Mouse (Mus musculus): ENCODE measurements around the gene Tspan15. TPM values are rescaled to one million over a fixed set of nuclear protein-coding genes. Genes with fewer than 3 reads are reported as not detected.

The Tspan15 gene
- total and polyA plus RNA-seq, 3 experiments = 1.5 to 10.2 (median 1.9) TPM

DNA sequence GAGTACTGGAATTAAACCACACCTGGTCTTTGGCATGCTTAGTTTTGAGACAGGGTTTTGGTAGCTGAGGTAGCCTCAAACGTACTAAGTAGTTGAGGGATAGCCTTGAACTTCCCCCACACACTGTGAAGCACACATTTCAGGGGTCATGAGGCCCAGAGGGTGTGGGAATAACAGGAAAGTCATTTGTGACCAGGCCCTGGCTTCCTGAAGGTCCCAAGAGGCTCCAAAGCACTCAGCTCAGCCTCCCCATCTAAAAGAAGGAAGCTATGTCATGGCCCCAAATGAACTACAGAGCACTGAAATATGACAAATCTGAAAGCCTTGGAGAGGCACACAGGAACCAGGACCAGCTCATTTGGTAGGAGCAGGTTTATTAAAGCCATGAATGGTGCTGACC, 32.2 kb downstream of the Tspan15 start:
- no peak overlapping the region for H3K4me3 ChIP-seq (ENCODE audit: low read depth, low read length)
- H3K27me3 ChIP-seq (ENCODE audit: insufficient read depth, low read length) = no peaks in the 10 kb centered on the region
- no peak for ATAC-seq (ENCODE audit: extremely low read depth, insufficient number of reproducible peaks, low FRiP score, poor library complexity, severe bottlenecking)
- no peaks in the 10 kb centered on the region for H3K9me3 ChIP-seq (replicated peaks)
- peaks cover 25% of the 10 kb centered on the region for H3K36me3 ChIP-seq (replicated peaks)
- TF ChIP-seq CTCF (IDR thresholded peaks at IDR 0.05; ENCODE audit: low read depth, low read length) (no peak), TAL1 (conservative IDR thresholded peaks at IDR 0.05; ENCODE audit: low read depth, low read length) (no peak), GATA1 (IDR thresholded peaks at IDR 0.05; ENCODE audit: borderline replicate concordance, low read length) (no peak), GATA2 (IDR thresholded peaks at IDR 0.05; ENCODE audit: borderline replicate concordance, low read depth, low read length) (no peak), POLR2AphosphoS5 (IDR thresholded peaks at IDR 0.05; ENCODE audit: insufficient replicate concordance, low read depth, low read length) (no peak)
- H3K4me1 ChIP-seq (ENCODE audit: insufficient read depth, low read depth, low read length) = peaks cover 11% of the 10 kb centered on the region; the same call in 1 of the 2 replicates
- no peak for DNase-seq (ENCODE audit: low spot score)

GRCm38 (mm10) chr10:62197403-62197802, 33.6 kb downstream of the Tspan15 start:
- H3K9me3 ChIP-seq (replicated peaks) = no peaks in the 10 kb centered on the region
- ATAC-seq (ENCODE audit: extremely low read depth, insufficient number of reproducible peaks, low FRiP score, poor library complexity, severe bottlenecking) = no peak
- no peak for DNase-seq (ENCODE audit: low spot score)

DNA sequence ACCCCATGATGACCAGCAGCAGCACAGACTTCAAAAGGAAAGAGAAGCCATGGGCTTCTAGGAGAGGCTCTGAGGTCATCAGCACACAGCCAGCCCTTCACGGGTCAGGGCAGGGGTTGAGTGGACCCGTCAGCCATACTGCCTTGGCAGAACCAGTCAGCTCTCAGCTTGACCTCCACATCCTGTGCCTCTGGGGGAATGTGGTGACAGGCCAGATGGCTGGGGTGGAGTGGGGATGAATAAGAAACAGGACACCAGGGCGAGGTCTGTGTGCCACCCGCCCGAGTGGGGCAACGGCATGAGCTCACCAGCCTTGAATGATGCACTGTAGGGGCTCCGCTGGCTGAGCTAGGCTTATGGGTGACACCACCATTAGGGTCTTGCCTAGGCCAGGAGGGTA, 35.7 kb downstream of the Tspan15 start:
- peaks cover 25% of the 10 kb centered on the region for H3K36me3 ChIP-seq (replicated peaks)
- no peak overlapping the region for H3K4me3 ChIP-seq (ENCODE audit: low read depth, low read length)
- TF ChIP-seq POLR2AphosphoS5 (IDR thresholded peaks at IDR 0.05; ENCODE audit: insufficient replicate concordance, low read depth, low read length) (no peak), GATA2 (IDR thresholded peaks at IDR 0.05; ENCODE audit: borderline replicate concordance, low read depth, low read length) (no peak), GATA1 (IDR thresholded peaks at IDR 0.05; ENCODE audit: borderline replicate concordance, low read length) (no peak), TAL1 (conservative IDR thresholded peaks at IDR 0.05; ENCODE audit: low read depth, low read length) (no peak), CTCF (IDR thresholded peaks at IDR 0.05; ENCODE audit: low read depth, low read length) (no peak)
- H3K27me3 ChIP-seq (ENCODE audit: insufficient read depth, low read length) = no peaks in the 10 kb centered on the region
- H3K9me3 ChIP-seq (replicated peaks) = no peaks in the 10 kb centered on the region
- no peak for ATAC-seq (ENCODE audit: extremely low read depth, insufficient number of reproducible peaks, low FRiP score, poor library complexity, severe bottlenecking)
- peaks cover 29% of the 10 kb centered on the region for H3K4me1 ChIP-seq (ENCODE audit: insufficient read depth, low read depth, low read length)
- no peak for DNase-seq (ENCODE audit: low spot score)

More at GRCm38 (mm10) chr10:62197403-62197802, 33.6 kb downstream of the Tspan15 start:
- Histone ChIP-seq H3K36me3 (replicated peaks) (peaks cover 23% of the 10 kb centered on the region), H3K27me3 (ENCODE audit: insufficient read depth, low read length) (no peaks in the 10 kb centered on the region), H3K4me1 (ENCODE audit: insufficient read depth, low read depth, low read length) (peaks cover 16% of the 10 kb centered on the region), H3K4me3 (ENCODE audit: low read depth, low read length) (no peak overlapping the region)
- TF ChIP-seq CTCF (IDR thresholded peaks at IDR 0.05; ENCODE audit: low read depth, low read length) (no peak), GATA2 (IDR thresholded peaks at IDR 0.05; ENCODE audit: borderline replicate concordance, low read depth, low read length) (no peak), POLR2AphosphoS5 (IDR thresholded peaks at IDR 0.05; ENCODE audit: insufficient replicate concordance, low read depth, low read length) (no peak), TAL1 (conservative IDR thresholded peaks at IDR 0.05; ENCODE audit: low read depth, low read length) (no peak), GATA1 (IDR thresholded peaks at IDR 0.05; ENCODE audit: borderline replicate concordance, low read length) (no peak)

GRCm38 (mm10) chr10:62194946-62195345, 36.1 kb downstream of the Tspan15 start:
- Histone ChIP-seq H3K4me3 (ENCODE audit: low read depth, low read length) (no peak overlapping the region), H3K9me3 (replicated peaks) (no peaks in the 10 kb centered on the region), H3K36me3 (replicated peaks) (peaks cover 25% of the 10 kb centered on the region), H3K4me1 (ENCODE audit: insufficient read depth, low read depth, low read length) (peaks cover 34% of the 10 kb centered on the region), H3K27me3 (ENCODE audit: insufficient read depth, low read length) (no peaks in the 10 kb centered on the region)
- DNase-seq (ENCODE audit: low spot score) (no peak), ATAC-seq (ENCODE audit: extremely low read depth, insufficient number of reproducible peaks, low FRiP score, poor library complexity, severe bottlenecking) (no peak)
- TF ChIP-seq POLR2AphosphoS5 (IDR thresholded peaks at IDR 0.05; ENCODE audit: insufficient replicate concordance, low read depth, low read length) (no peak), GATA2 (IDR thresholded peaks at IDR 0.05; ENCODE audit: borderline replicate concordance, low read depth, low read length) (no peak), GATA1 (IDR thresholded peaks at IDR 0.05; ENCODE audit: borderline replicate concordance, low read length) (no peak), TAL1 (conservative IDR thresholded peaks at IDR 0.05; ENCODE audit: low read depth, low read length) (no peak), CTCF (IDR thresholded peaks at IDR 0.05; ENCODE audit: low read depth, low read length) (no peak)

DNA sequence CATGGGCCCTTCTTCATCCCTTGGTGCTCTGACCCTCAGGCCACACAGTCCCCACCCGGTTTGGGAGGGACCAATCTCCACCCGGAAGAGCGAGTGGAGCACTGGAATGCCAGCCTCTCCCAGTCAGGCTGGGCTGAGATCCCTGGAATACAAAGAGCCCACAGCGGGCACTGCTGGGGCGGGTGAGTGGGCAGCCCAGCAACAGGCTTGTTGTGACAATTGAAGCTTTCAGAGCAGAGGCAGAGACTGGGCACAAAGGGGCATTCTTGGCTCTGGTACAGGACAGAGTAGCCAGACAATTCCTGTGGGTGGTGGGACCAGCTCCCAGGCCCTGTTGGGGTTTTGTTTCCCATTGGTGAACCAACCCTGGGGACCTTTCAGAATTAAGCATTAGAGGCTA, 36.6 kb downstream of the Tspan15 start:
- ATAC-seq (ENCODE audit: extremely low read depth, insufficient number of reproducible peaks, low FRiP score, poor library complexity, severe bottlenecking) = no peak
- Histone ChIP-seq H3K4me1 (ENCODE audit: insufficient read depth, low read depth, low read length) (peaks cover 38% of the 10 kb centered on the region), H3K9me3 (replicated peaks) (no peaks in the 10 kb centered on the region), H3K4me3 (ENCODE audit: low read depth, low read length) (no peak overlapping the region), H3K36me3 (replicated peaks) (peaks cover 25% of the 10 kb centered on the region), H3K27me3 (ENCODE audit: insufficient read depth, low read length) (no peaks in the 10 kb centered on the region)
- DNase-seq (ENCODE audit: low spot score) = no peak
- TF ChIP-seq TAL1 (conservative IDR thresholded peaks at IDR 0.05; ENCODE audit: low read depth, low read length) = no peak
- TF ChIP-seq CTCF (IDR thresholded peaks at IDR 0.05; ENCODE audit: low read depth, low read length) = no peak
- no peak for TF ChIP-seq GATA2 (IDR thresholded peaks at IDR 0.05; ENCODE audit: borderline replicate concordance, low read depth, low read length)
- no peak for TF ChIP-seq GATA1 (IDR thresholded peaks at IDR 0.05; ENCODE audit: borderline replicate concordance, low read length)
- TF ChIP-seq POLR2AphosphoS5 (IDR thresholded peaks at IDR 0.05; ENCODE audit: insufficient replicate concordance, low read depth, low read length) = no peak

DNA sequence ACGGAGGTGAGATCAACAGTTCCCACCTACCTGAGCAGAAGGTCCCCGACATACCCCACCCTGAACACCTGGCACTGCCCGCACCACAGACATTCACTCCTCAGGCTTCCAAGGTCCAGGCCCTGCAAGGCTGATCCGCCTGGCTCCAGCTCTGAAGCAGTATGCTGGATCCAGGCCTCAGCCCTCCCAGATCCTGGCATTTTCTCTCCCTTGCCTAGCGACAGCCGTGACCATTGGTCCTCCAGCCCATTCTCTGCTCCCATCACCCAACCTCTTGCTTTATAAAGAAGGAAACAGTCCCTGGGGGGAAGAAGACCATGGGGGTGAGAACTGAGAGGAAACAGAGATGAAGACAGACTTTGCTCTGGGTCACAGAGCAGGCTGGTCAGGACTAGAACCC, 37.0 kb downstream of the Tspan15 start:
- Histone ChIP-seq H3K9me3 (replicated peaks) (no peaks in the 10 kb centered on the region), H3K4me3 (ENCODE audit: low read depth, low read length) (no peak overlapping the region), H3K36me3 (replicated peaks) (peaks cover 25% of the 10 kb centered on the region), H3K27me3 (ENCODE audit: insufficient read depth, low read length) (no peaks in the 10 kb centered on the region), H3K4me1 (ENCODE audit: insufficient read depth, low read depth, low read length) (peaks cover 43% of the 10 kb centered on the region)
- no peak for TF ChIP-seq POLR2AphosphoS5 (IDR thresholded peaks at IDR 0.05; ENCODE audit: insufficient replicate concordance, low read depth, low read length)
- TF ChIP-seq CTCF (IDR thresholded peaks at IDR 0.05; ENCODE audit: low read depth, low read length) = no peak
- TF ChIP-seq GATA1 (IDR thresholded peaks at IDR 0.05; ENCODE audit: borderline replicate concordance, low read length) = no peak
- TF ChIP-seq GATA2 (IDR thresholded peaks at IDR 0.05; ENCODE audit: borderline replicate concordance, low read depth, low read length) = no peak
- no peak for TF ChIP-seq TAL1 (conservative IDR thresholded peaks at IDR 0.05; ENCODE audit: low read depth, low read length)
- DNase-seq (ENCODE audit: low spot score) (no peak), ATAC-seq (ENCODE audit: extremely low read depth, insufficient number of reproducible peaks, low FRiP score, poor library complexity, severe bottlenecking) (no peak)
